Mouse (Mus musculus) hindlimb bud, embryonic 11.5 days (tissue): ENCODE data around the gene Hyal2.
"Not testable (repeated sequence)": the region's sequence is repeated elsewhere in the genome, so short reads cannot be mapped to it uniquely, and the experiment has no call there.

Experiments used
- DNase-seq: peaks from one replicate; pipeline ENCODE4 v3.0.0-alpha.2; 2012; ENCODE audit warnings: low read depth, low spot score; ENCODE audit errors: extremely low spot score

Gene Hyal2

DNA sequence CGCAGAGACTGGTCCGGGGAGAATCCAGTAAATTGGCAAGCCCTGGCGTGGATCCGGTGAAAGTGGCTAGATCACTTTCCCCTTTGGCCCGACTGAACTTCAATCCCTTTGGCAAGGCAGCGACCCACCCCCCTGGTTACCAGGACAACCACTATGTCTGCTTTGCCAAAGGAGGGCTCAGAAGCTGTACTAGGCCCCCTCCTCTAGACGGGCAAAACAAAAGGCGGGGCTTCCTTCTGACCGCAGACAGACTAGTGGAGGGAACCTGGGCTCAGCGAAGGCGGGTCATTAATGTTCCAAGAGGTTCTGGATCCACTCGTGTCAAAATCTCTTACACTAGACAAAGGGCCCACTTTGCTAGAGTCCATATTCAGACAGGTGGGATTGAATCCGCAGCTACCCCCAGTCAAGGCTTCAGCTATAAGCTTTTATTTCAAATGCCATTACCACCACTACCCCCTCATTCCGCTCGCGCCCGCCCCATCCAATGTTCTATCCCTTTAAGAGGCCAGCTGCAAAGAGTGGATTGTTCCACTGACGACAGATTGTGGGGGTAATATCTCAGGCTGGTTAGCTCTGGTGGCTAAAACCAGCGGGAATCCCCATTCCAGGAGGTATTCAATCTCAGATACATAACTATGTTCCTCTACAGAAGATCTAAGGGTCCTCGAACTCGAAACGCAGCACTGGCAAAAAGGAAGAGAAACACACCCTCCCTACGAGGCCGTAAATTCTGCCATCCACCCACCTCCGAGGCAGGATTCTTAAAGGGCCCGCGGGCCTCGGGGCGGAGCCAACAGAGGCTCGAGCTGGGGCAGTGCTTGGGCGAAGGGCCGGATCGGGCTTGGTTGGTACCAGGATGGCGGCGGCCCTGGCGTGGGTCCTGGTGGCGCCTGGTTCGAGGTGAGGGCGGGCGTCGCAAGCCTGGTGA is 851 bp downstream of the Hyal2 start:
- no peak for DNase-seq

DNA sequence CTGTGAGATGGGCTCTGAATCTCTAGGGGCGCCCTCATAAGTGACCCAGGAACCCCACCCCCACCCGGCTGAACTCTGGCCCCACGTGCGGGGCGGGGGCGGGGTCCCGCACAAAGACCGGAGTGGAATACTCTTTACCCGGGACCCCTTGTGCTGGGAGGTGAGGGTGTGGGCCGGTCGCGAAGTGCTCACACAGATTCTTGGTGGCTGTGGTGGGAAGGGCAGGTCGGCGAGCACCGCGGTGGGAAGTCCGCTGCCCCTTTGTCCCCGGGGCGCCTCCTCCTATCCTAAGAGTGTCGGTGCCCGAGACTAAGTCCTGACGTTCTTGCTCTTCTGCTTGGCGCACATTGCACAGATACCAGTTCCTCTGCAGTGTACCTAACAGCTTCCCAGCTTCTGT is 1.5 kb downstream of the Hyal2 start:
- DNase-seq: no peak

DNA sequence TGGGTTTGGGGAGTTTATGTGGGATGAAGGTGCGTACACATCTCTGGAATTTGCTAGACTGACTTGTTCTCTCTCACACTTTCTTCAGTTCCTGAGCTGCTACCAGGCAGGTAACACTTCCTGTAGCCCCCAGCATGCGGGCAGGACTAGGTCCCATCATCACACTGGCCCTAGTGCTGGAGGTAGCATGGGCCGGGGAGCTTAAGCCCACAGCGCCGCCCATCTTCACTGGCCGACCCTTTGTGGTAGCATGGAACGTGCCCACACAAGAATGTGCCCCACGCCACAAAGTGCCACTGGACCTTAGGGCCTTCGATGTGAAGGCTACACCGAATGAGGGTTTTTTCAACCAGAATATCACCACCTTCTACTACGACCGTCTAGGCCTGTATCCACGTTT is 2.3 kb downstream of the Hyal2 start:
- no peak for DNase-seq

DNA sequence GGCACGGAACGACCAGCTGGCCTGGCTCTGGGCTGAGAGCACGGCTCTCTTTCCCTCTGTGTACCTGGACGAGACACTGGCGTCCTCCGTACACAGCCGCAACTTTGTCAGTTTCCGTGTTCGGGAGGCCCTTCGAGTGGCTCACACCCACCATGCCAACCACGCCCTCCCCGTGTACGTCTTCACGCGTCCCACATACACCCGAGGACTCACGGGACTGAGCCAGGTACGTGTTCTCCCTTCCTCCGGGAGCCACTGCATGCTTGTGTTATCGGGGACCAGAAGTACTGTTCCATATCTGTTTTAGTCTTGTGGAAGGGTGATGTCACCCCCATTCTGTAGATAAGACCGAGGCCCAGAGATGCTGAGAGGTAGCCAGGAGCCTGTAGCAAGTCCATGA is 3.1 kb downstream of the Hyal2 start:
- DNase-seq: no peak

DNA sequence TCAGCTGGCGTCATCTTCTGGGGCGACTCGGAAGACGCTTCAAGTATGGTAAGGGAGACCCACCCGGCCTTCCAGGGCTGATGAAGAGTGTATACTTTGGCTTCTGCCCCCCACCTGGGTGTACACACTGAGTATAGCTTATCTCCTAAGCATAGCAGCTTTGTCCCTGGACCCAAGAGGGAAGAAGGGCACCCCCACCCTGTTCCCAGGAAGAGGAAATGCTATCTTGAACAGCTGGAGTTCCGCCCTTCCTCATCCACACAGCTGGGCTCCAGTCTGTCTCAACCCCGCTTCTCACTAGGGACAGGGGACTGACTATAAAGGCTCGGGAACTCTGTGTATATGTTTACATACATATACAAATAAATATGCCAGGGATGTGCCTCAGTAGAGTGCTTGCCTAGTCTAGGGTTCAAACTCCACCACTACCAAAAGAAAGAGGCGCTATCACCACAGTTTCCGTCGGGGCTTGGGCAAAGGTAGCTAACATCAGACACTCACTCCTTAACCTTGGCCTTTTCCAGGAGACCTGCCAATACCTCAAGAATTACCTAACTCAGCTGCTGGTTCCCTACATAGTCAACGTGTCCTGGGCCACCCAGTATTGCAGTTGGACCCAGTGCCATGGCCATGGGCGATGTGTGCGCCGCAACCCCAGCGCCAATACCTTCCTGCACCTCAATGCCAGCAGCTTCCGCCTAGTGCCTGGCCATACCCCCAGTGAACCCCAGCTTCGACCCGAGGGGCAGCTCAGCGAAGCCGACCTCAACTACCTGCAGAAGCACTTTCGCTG is 4.0 kb downstream of the Hyal2 start:
- DNase-seq: no peak

DNA sequence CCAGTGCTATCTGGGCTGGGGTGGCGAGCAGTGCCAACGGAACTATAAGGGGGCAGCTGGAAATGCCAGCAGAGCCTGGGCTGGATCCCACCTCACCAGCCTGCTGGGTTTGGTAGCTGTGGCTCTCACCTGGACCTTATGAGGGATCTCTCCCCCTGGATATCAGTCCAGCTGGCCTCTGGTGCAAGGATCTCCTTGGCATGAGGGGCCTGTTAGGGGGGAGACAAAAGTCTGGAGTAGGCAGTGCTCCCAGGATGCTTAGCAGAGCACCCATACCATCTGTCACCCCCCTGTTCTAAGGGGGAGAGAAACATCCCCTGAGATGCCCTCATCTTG is 4.5 kb downstream of the Hyal2 start:
- no peak for DNase-seq

DNA sequence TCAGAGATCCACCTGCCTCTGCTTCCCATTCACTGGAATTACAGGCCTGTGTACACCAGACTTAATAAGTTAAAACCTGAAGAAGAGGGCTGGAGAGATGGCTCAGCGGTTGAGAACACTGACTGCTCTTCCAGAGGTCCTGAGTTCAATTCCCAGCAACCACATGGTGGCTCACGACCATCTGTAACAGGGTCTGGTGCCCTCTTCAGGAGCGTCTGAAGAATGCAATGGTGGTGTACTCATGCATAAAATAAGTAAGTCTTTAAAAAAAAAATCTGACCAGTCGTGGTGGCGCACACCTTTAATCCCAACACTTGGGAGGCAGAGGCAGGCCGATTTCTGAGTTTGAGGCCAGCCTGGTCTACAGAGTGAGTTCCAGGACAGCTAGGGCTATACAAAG is 6.0 kb downstream of the Hyal2 start:
- not testable (repeated sequence) for DNase-seq

DNA sequence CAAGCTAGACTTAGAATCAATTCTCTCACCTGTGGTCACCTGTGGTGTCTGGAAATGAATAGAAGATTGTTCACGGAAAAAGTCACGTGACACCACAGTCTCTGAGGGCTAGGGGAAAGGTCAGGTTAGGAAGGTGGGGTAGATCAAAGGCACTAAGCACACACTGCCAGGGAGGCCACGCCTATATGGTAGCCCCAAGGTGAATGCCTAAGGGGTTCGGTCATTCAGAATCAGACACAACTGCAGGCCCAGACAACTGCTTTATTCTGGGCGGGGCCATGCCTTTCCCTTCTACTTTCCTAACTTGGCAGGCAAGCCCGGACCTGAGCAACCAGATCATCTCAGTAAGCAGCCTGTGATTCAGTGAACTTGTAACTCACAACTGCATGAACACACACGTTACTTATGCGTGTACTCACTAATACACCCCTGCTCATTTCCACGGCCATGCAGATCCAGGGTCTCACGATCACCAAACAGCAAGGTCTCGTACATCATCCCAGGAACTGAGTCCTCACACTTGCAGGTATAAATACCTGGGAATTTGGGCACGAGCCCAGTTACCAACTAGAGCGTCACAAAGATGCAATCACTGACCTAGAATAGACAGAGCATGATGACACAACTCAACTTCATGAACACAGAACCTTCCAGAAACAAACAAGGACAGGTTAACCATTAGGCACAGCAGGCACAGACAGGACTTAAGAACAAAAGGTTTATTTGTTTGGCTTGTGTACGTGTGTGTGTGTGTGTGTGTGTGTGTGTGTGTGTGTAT is 8.0 kb downstream of the Hyal2 start:
- DNase-seq: no peak

DNA sequence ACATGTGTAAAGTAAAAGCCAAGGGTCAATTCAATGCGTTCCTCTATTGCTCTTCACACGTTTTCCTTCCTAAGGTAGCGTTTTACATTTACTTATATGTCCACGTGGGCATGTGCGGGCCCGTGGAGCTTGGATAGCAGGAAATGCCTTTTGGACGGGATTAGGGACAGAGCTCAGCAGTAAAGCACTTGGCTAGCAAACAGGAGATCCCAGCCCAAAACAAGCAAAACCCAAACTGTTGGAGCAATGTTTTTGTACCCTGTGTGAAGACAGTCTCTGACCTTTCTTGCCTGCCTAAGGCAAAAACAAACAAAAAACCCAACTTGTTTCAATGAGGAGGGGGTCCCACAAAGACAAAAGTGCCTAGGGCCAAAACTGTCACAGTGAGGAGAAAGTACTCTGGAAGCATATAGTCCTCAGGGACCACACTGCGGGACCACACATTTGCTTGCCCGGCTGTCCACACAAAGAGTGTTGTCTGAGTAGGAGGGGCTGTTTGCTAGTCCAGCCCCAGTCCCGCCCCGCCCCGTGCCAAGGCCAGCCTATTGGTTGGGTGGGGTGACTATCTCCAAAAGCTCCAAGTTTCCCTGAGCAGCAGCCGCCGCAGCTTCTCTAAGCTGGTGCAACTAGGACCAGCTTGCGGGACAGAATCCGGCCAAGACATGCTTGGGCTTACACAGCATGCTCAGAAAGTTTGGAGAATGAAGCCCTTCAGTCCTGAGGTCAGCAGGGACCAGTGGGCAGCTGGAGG is 8.8 kb downstream of the Hyal2 start, which contains the start of gene Hyal1:
Gene Hyal1 (plus strand): TSS at position 571 of the 751 bp plus-strand sequence.
- no peak for DNase-seq

DNA sequence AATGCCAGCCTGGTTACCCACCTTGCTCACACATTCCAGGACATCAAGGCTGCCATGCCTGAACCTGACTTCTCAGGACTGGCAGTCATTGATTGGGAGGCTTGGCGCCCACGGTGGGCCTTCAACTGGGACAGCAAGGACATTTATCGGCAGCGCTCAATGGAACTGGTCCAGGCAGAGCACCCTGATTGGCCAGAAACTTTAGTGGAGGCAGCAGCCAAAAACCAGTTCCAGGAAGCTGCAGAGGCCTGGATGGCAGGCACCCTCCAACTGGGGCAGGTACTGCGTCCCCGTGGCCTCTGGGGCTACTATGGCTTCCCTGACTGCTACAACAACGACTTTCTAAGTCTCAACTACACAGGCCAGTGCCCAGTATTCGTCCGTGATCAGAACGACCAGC is 10.1 kb downstream of the Hyal2 start:
- DNase-seq: no peak

DNA sequence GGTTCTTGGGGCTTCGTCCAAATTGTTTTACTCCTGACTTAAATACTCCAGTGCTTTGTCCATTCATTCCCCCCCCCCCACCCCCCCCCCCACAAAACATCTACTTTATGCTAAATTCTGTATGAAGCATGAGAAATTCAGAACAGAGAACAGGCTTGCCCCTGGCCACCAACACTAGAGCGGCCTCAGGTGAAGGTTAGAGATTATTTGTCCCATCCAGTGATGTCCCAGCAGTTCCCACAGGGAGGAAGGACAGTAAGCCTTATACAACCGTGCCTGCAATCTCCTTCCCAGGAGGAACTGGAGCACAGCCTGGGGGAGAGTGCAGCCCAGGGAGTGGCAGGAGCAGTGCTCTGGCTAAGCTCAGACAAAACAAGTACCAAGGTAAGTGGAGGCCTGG is 10.8 kb downstream of the Hyal2 start, which contains the start of gene Naa80:
Gene Naa80 (plus strand): TSS at position 301 of the 400 bp plus-strand sequence.
- no peak for DNase-seq

DNA sequence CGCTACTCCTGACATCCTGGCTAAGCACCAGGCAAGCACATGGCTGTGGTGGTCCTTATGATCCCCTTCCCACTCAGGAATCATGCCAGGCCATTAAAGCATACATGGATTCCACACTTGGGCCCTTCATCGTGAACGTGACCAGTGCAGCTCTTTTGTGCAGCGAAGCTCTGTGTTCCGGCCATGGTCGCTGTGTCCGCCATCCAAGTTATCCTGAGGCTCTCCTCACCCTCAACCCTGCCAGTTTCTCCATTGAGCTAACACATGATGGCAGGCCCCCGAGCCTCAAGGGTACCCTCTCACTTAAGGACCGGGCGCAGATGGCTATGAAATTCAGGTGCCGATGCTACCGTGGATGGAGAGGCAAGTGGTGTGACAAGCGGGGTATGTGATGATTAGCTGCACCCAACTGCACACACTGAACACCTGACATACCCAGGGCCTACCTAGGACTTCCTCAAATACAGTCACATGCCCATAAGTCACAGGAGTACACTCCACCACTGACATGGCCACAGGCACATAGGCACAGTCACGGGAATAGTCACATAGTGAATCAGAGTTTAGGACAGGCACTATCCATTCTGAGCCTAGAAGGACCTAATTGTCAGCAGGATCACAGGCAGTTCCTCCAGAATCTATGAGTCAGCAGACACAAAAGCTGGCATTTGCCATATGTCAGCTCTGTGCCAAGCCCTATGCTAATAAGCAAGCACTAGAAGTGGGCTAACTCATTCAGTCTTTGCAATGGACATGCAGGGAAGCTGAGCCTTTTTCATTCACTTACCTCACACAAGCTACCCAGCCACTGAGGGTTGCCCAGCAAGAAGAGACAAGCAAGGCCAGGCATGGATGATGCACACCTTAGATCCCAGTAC is 11.5 kb downstream of the Hyal2 start:
- DNase-seq: no peak

DNA sequence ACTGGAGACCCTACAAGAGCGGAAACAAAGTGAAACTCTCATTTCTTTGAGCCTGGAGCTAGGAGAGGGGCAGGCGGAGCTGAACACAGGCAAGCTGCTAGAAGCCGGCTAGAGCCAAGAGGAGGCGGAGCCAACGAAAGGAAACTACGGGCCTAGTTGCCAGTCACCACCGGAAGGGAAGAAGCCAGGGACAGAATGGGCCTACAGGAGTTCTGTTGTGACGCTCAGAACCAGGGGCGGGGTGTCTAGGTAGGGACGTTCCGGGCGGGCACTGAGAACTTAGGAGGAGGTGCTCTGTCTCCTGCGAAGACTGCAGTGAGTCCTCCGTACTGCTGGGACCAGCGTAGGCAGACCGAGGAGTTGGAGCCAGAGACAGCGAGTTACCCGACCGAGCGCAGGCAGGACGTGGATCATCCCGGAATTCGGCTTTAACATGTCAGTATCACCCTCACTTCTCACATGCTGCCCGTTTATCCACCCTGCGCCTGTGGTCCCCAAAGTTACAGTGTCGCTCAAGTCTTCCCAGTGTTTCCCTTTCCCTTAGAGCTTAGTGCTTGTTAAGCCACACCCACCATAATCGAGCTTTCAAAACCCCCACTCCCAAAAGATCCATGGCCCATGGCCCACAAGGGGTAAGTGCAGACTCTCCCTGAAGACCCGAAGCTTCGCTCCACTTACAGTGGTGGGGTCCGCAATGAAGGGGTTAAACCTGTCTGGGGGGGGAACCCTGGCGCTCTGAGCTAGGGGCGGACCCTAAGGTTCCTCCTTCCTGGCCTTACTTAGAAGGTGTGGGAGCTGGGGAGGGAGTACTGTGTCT is 13.0 kb downstream of the Hyal2 start, which contains the start of gene Hyal3:
Gene Hyal3 (plus strand): TSS at position 318 of the 817 bp plus-strand sequence.
- no peak for DNase-seq

DNA sequence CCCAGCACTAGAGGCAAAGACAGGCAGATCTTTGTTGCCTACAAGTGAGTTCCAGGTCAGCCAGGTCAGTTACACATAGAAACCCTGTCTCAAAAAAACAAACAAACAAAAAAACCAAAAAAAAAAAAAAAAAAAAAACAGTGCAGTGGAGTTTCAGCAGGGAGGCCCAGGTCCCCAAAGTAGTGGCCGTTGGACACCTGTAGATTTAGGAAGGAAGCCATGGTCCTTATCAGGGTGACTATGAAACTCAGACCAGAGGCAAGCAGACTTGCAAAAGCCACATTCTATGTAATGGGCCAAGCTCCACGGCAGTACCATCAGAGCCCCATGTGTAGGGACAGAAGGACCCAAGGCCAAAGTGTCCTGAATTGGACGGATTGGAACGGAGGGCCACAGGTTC is 13.8 kb downstream of the Hyal2 start:
- no peak for DNase-seq

DNA sequence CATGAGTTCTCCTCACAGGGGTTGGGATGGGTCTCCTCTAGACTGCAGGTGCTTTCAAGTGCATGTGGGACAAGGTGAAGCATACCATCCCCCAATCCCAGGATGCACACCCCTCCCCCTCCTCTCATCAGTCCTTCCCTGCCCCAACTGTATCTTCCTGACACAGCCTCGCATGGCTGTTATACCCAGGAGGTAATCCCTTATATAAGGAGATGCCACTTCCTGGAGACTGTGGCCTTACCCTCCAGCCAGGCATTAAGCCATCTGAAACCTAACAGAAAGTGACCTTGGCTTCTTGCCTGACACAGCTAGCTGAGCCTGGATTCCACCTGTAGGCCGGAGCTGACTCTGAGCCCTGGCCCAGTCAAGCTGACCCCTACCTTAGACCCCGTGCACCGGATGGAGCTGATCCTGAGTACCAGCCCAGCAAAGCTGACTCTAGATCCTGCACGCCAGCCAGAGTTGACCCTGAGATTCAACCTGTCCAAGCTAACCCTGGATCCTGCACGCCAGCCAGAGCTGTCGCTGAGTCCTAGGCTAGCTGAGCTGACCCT is 14.8 kb downstream of the Hyal2 start:
- DNase-seq: no peak

DNA sequence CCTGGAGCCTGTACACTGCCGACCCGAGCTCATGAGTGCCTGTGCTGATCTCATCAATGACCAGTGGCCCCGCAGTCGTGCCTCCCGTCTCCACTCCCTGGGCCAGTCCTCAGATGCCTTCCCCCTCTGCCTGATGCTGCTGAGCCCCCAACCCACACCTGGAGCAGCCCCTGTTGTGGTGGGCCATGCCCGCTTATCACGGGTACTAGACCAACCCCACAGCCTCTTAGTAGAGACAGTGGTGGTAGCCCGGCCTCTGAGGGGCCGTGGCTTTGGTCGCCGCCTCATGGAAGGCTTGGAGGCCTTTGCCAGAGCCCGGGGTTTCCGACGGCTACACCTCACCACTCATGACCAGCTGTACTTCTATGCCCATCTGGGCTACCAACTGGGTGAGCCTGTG is 15.4 kb downstream of the Hyal2 start:
- no peak for DNase-seq

DNA sequence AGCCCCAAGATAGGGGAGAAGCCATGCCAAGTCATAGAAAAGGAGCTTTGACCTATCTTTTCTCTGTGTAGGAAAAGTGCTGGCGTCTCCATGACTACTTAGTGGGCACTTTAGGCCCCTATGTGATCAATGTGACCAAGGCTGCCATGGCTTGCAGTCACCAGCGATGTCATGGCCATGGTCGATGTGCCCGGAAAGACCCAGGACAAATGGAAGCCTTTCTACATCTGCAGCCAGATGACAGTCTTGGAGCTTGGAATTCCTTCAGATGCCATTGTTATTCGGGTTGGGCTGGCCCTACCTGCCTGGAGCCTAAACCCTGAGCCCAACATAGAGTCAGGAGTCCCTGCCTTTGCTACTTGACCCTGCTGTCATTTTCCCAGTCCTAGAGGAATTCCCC is 18.8 kb downstream of the Hyal2 start:
- no peak for DNase-seq
